Mouse (Mus musculus) testis, postnatal 10 days (tissue): ENCODE results near the gene Adcy1.

Source experiments
- DNase-seq: peaks from one replicate; pipeline ENCODE4 v3.0.0; 2021; ENCODE audit warnings: low spot score

Gene Adcy1

DNA sequence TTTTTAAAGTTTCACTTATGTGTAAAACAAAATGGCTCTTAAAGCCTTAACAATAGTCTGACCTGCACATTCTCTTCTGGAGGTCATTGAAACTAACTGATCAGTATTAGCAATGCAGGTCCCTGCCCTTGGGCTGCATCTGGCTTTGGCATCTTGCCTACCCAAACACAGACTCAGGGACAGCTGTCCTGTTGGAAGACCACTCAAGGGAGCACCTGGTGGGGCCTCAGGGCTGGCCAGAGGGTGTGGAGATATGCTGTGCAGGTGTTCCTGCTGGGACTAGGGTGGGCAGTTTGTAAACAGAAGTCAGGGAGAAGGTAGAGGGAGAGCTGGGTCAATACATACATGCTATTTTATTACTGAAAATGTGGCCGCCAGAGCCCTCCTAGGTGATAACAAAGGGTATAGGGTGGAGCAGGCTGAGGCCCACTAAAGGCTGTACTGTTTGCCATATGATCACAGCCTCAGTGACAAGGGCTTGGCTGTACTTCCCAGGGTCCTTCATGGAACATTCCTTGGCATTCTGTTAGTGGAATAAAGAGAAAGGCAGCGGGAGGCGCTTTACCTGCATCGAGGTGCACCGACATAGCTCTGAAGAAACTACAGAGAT is 73.1 kb downstream of the Adcy1 start:
- no peak for DNase-seq

GRCm38 (mm10) chr11:7138370-7138769 is 75.1 kb downstream of the Adcy1 start:
- no peak for DNase-seq

GRCm38 (mm10) chr11:7140449-7140848 is 77.2 kb downstream of the Adcy1 start:
- DNase-seq, result no peak

DNA sequence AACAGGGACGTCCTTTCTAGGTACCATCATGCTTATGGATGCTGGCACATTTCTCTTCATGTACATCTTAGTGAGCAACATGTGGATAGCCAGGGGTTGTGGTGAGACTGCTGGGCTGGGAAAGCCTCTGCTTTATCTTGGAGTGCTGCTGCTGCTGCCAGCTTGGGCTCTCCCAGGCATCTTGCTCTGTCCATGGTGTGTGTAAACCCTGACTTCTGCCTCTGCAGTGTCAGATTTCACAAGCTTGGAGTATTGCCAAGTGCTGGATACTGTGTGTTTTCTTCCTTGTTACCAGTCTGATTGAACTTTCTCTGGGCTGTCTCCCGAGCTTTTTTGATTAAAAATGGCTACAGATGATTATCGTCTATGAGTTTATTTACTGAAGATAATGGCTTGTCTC is 79.4 kb downstream of the Adcy1 start:
- DNase-seq, result peak; percentile 56

GRCm38 (mm10) chr11:7144369-7144768 is 81.1 kb downstream of the Adcy1 start:
- peak; percentile 68 for DNase-seq

- DNase-seq, result no peak
These were observed 81.9 kb downstream of the Adcy1 start for GRCm38 (mm10) chr11:7145221-7145620.

DNA sequence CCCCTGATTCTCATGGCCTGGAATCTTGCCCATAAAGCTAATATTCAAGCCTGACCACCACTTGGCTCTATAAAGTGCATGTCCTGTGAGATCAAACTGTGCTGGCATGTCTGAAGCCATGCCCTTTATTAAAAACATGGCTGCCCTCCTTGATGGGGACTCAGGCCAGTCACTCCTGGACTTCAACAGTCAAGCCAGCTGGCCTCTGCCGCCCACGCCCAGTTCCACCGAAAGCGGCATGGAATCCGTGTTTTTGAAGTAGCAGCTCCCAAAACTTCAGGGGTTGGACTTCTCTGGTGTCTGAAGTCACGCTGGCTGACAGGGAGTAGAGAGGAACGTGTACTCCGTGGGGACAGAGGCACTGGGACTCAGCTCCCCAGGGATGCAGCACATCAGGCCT is 84.2 kb downstream of the Adcy1 start:
- DNase-seq, result no peak

GRCm38 (mm10) chr11:7147945-7148344 is 84.7 kb downstream of the Adcy1 start:
- no peak for DNase-seq

DNA sequence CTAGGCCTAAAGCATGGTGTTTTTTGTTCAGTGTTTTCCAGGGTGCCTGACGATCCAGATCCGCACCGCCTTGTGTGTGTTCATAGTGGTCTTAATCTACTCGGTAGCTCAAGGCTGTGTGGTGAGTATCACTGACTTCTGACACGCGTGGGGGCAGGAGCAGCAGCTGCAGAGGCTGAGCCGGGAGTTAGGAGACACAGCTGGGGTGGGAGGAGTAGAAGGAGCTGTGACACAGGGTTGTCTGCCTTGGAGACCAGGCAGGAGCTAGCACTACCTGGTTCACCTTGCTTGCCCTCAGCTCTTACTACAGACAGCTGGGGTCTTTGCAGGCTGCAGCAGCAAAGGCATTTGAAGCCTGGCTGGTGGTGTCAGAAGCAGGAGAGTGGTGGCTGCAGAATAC is 86.2 kb downstream of the Adcy1 start:
- DNase-seq, result no peak

DNA sequence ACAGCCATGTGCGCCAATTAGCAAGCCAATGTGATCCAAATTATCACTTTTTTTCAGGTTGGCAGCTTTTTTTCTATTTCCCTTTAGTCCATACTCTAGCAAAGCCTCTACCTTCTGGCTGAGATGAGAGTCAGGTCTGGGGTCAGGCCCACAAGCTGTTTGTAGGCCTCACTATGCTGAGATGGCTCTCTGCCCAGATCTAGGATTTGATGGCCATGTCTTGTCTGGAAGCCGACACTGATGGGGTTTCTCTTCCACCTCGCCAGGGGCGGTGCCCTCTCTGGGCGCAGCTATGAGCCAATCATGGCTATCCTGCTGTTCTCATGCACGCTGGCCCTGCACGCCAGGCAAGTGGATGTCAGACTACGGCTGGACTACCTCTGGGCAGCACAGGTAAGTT is 87.2 kb downstream of the Adcy1 start:
- no peak for DNase-seq

GRCm38 (mm10) chr11:7152371-7152770 is 89.1 kb downstream of the Adcy1 start:
- no peak for DNase-seq

DNA sequence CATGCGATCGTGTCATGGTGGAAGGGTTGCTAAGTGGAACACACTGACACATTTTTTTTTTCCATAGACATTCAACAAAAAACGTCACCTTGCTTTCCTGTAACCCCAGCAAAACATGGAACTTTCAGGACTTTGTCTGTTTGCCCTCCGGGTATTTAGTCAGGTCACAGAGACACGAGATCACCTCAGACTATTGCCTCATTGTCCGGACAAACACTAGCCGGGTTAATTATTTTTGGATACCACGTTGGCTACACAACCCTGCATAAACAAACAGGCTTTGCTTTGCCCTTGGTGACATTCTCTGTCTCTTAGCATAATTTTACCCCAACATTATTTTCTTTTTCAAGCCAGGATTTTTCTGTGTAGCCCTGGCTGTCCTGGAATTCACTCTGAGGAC is 89.8 kb downstream of the Adcy1 start:
- no peak for DNase-seq

DNA sequence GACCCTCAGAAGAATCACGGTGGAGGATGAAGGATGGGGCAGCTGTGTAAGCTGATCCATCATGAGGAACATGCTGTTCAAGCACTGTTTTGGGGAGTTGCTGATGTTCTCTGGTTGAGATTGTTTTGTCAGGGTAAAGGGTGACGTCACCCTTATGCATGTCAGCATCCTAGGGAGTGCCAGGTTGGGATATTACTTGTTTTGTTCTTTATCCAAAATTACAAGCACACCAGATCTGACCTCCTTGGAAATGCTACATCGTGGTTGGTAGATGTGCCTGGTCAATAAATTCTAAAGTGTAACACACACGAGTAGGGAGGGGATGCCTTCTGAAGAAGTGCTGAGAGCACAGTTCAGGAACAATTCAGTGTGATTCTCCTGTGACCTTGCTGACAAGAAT is 93.1 kb downstream of the Adcy1 start:
- DNase-seq, result no peak

GRCm38 (mm10) chr11:7158196-7158595 is 94.9 kb downstream of the Adcy1 start:
- no peak for DNase-seq

- no peak for DNase-seq
These were observed 96.9 kb downstream of the Adcy1 start for GRCm38 (mm10) chr11:7160146-7160545.

DNA sequence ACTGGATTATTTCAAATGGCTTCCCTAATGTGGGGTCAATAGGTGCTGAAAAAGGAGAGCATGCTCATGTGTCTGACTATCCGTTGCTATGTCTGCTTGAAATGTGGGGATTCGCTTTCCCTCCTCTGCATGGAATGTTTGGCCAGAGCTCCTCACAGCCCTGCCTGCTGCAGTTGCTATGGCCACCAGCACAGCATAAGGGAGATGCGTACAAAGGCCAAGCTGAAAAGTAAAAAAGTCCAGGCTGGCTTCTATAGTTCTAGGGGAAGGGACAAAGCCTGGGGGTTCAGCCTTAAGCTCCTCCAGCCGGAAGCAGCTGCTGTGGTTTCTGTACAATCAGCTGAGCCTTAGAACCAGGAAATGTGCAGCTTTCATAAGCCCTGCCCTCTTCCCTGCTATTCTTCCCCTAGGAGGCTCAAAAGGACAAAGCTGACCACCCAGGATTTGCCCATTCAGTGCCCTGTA is 97.4 kb downstream of the Adcy1 start:
- DNase-seq, result no peak

DNA sequence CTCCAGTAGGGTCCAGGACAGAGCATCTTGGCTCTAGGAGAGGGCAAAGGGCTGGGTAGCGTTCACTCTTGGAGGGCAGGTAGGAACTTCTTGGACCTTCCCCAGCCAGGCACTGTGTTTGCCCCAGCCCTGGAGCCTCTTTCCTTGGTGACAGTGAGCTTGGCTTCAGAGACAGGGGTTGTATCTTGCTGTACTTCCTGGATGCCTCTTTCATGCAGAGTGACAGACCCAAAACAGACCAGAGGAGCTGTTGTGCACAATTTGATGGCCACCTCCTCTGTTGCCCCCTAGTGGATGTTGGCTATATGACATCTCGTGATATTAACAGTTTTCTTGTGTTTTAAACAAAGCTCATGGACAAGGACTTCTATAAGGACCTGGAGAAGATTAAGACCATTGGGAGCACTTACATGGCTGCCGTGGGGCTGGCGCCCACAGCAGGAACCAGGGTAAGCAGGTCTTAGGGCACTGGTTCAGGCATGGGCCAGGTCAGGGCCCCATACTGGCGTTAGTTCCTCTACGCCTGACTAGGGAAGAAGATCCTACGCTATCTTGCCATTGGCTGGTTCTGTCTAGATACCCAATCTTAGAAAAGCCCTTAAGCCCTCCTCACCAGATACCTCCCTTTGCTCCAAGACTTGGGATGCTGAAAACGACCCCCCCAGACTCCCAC is 98.3 kb downstream of the Adcy1 start:
- DNase-seq, result no peak

GRCm38 (mm10) chr11:7164416-7164815 is 101.1 kb downstream of the Adcy1 start:
- no peak for DNase-seq

GRCm38 (mm10) chr11:7169645-7170044 is 106.4 kb downstream of the Adcy1 start:
- no peak for DNase-seq

- DNase-seq, result no peak
These were observed 110.4 kb downstream of the Adcy1 start for GRCm38 (mm10) chr11:7173664-7174063.

DNA sequence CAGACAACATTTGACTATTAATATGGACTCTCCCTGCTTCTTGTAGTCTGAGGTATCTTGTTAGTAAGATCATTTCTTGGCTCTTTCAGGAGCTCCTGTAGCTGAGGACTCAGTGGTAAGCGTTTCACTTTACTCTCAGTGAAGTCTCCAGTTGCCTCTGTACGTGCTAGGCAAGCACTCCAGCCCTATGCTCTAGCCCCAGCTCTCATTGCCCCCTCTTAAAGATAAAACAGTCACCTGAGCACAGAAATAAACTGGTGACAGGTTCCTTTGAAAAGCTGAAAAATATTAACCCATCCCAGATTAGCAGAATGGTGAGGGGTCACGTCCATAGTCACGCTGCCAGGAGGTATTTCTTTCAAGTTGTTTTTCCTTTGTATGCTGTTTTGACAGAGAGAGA is 115.4 kb downstream of the Adcy1 start:
- no peak for DNase-seq

- DNase-seq, result no peak
These were observed 116.0 kb downstream of the Adcy1 start for GRCm38 (mm10) chr11:7179276-7179675.

DNA sequence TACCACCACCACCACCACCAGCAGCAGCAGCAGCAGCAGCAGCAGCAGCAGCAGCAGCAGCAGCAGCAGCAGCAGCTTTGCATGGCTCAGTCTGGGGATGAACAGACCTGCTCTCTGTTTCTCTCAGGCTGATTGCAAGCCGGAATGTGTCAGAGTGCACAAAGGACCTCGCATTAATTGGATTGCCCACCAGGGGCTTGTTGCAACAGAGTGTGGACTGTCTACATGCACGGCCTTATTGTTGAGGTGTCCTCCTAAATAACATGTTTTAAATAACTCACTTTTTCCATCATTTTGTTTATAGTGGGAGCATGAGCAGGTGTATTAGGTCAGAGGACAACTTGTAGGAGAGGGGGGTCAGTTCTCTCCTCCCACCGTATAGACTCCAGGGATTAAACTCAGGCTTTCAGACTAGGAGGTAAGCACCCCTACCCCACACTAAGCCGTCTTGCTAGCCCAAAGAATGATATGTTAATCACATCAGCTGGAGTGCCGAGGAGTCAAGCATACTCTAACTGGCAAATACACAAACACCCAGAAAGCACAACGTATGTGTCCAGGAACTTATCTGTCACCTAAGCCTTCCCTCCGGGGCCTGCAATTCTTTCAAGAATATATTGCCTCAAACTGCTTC is 119.2 kb downstream of the Adcy1 start:
- DNase-seq, result no peak

DNA sequence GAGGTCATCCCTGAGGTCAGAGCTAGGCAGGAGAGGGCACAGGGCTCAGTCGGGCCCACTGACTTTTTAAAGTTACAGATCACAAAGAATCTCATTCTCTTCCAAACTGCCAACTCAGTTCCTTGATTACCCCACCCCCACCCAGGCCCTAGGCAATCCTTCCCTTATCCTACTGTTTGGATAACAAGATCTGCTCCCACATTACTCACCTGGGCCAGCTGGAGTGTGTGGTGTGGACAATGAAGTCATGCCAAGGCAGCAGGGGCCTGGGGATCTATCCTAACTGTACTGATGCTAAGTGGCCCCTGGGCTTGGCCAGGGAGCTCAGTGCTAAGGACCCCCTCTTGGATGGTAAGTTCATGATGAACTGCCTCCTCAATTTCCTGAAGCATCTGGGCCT is 121.1 kb downstream of the Adcy1 start:
- no peak for DNase-seq
